Mouse (Mus musculus) kidney, adult 2 months (tissue): ENCODE results near the gene Xpo4.

Experiments used
- CTCF ChIP-seq: fragments of 200-500 bp; conservative IDR thresholded peaks from 2 replicates; pipeline ENCODE4 v1.5.1; 2011; ENCODE audit warnings: low read depth, mild to moderate bottlenecking, control low read depth, low read length, moderate library complexity, mixed read lengths; ENCODE audit not compliant: insufficient read depth, insufficient read length
- POLR2A ChIP-seq: fragments of 200-500 bp; IDR thresholded peaks from one replicate; pipeline ENCODE4 v1.6.1; 2011; ENCODE audit warnings: low read depth, low read length, control low read depth

GRCm38 (mm10) chr14:57646155-57646554, 19.1 kb downstream of the Xpo4 start:
- TF ChIP-seq CTCF, result no peak
- no peak for TF ChIP-seq POLR2A
